Mouse (Mus musculus): ENCODE data around the gene Ap1g2. TPM values are rescaled to one million over a fixed set of nuclear protein-coding genes. Genes with fewer than 3 reads are reported as not detected.

Ap1g2 gene
- 1.7 and 2.4 TPM in 2 replicates for polyA plus RNA-seq (2012)

- peaks cover 32% of the 10 kb centered on the region for H3K27me3 ChIP-seq (ENCODE audit: control insufficient read depth)
- no peaks in the 10 kb centered on the region for H3K9me3 ChIP-seq (ENCODE audit: control insufficient read depth, low read length)
- no peak for TF ChIP-seq GATA1 (IDR thresholded peaks at IDR 0.05; ENCODE audit: low read length)
- TF ChIP-seq TAL1 (IDR thresholded peaks at IDR 0.05; ENCODE audit: low read length) = no peak
- H3K4me1 ChIP-seq (ENCODE audit: control insufficient read depth) = peaks cover 33% of the 10 kb centered on the region
- peak within 1 kb of the TSS; percentile 76 for H3K4me3 ChIP-seq (replicated peaks)
- peaks cover 32% of the 10 kb centered on the region for H3K36me3 ChIP-seq (ENCODE audit: control insufficient read depth)
Measured at GRCm38 (mm10) chr14:55105836-55106809, at the start of gene Ap1g2. Gene Ap1g2 (minus strand): TSS chr14:55106593.

GRCm38 (mm10) chr14:55152951-55153481, 46.6 kb upstream of the Ap1g2 start:
- no peak overlapping the region for H3K4me3 ChIP-seq (replicated peaks)
- no peak for TF ChIP-seq TAL1 (IDR thresholded peaks at IDR 0.05; ENCODE audit: low read length)
- no peaks in the 10 kb centered on the region for H3K27me3 ChIP-seq (ENCODE audit: control insufficient read depth)

GRCm38 (mm10) chr14:55152174-55152573, 45.8 kb upstream of the Ap1g2 start:
- Histone ChIP-seq H3K4me1 (ENCODE audit: control insufficient read depth) (peaks cover under 1% of the 10 kb centered on the region), H3K9me3 (ENCODE audit: control insufficient read depth, low read length) (no peaks in the 10 kb centered on the region), H3K36me3 (ENCODE audit: control insufficient read depth) (no peaks in the 10 kb centered on the region), H3K4me3 (replicated peaks) (no peak overlapping the region), H3K27me3 (ENCODE audit: control insufficient read depth) (no peaks in the 10 kb centered on the region)
- TF ChIP-seq GATA1 (IDR thresholded peaks at IDR 0.05; ENCODE audit: low read length) = no peak
- no peak for TF ChIP-seq TAL1 (IDR thresholded peaks at IDR 0.05; ENCODE audit: low read length)

More at GRCm38 (mm10) chr14:55152951-55153481, 46.6 kb upstream of the Ap1g2 start:
- no peaks in the 10 kb centered on the region for H3K36me3 ChIP-seq (ENCODE audit: control insufficient read depth)
- H3K9me3 ChIP-seq (ENCODE audit: control insufficient read depth, low read length) = no peaks in the 10 kb centered on the region
- no peaks in the 10 kb centered on the region for H3K4me1 ChIP-seq (ENCODE audit: control insufficient read depth)

- H3K4me3 ChIP-seq (replicated peaks) = no peak overlapping the region
- TF ChIP-seq TAL1 (IDR thresholded peaks at IDR 0.05; ENCODE audit: low read length) (no peak), GATA1 (IDR thresholded peaks at IDR 0.05; ENCODE audit: low read length) (no peak)
Measured at GRCm38 (mm10) chr14:55150985-55151384, 44.6 kb upstream of the Ap1g2 start.

GRCm38 (mm10) chr14:55149041-55149440, 42.6 kb upstream of the Ap1g2 start:
- Histone ChIP-seq H3K4me3 (replicated peaks) (no peak overlapping the region), H3K27me3 (ENCODE audit: control insufficient read depth) (no peaks in the 10 kb centered on the region), H3K9me3 (ENCODE audit: control insufficient read depth, low read length) (no peaks in the 10 kb centered on the region), H3K4me1 (ENCODE audit: control insufficient read depth) (peaks cover 6% of the 10 kb centered on the region), H3K36me3 (ENCODE audit: control insufficient read depth) (no peaks in the 10 kb centered on the region)
- TF ChIP-seq TAL1 (IDR thresholded peaks at IDR 0.05; ENCODE audit: low read length) (no peak), GATA1 (IDR thresholded peaks at IDR 0.05; ENCODE audit: low read length) (no peak)

More at GRCm38 (mm10) chr14:55150985-55151384, 44.6 kb upstream of the Ap1g2 start:
- H3K9me3 ChIP-seq (ENCODE audit: control insufficient read depth, low read length) = no peaks in the 10 kb centered on the region
- H3K36me3 ChIP-seq (ENCODE audit: control insufficient read depth) = no peaks in the 10 kb centered on the region
- no peaks in the 10 kb centered on the region for H3K27me3 ChIP-seq (ENCODE audit: control insufficient read depth)
- peaks cover 3% of the 10 kb centered on the region for H3K4me1 ChIP-seq (ENCODE audit: control insufficient read depth)

- peaks cover 8% of the 10 kb centered on the region for H3K4me1 ChIP-seq (ENCODE audit: control insufficient read depth)
- no peaks in the 10 kb centered on the region for H3K9me3 ChIP-seq (ENCODE audit: control insufficient read depth, low read length)
- TF ChIP-seq TAL1 (IDR thresholded peaks at IDR 0.05; ENCODE audit: low read length) = no peak
- TF ChIP-seq GATA1 (IDR thresholded peaks at IDR 0.05; ENCODE audit: low read length) = no peak
- no peaks in the 10 kb centered on the region for H3K36me3 ChIP-seq (ENCODE audit: control insufficient read depth)
- H3K27me3 ChIP-seq (ENCODE audit: control insufficient read depth) = no peaks in the 10 kb centered on the region
- no peak overlapping the region for H3K4me3 ChIP-seq (replicated peaks)
Measured at GRCm38 (mm10) chr14:55148363-55148915, 42.0 kb upstream of the Ap1g2 start.

- H3K27me3 ChIP-seq (ENCODE audit: control insufficient read depth) = no peaks in the 10 kb centered on the region
- no peak overlapping the region for H3K4me3 ChIP-seq (replicated peaks)
- TF ChIP-seq GATA1 (IDR thresholded peaks at IDR 0.05; ENCODE audit: low read length) (no peak), TAL1 (IDR thresholded peaks at IDR 0.05; ENCODE audit: low read length) (no peak)
- H3K36me3 ChIP-seq (ENCODE audit: control insufficient read depth) = no peaks in the 10 kb centered on the region
- no peaks in the 10 kb centered on the region for H3K9me3 ChIP-seq (ENCODE audit: control insufficient read depth, low read length)
- peaks cover 8% of the 10 kb centered on the region for H3K4me1 ChIP-seq (ENCODE audit: control insufficient read depth)
Measured at GRCm38 (mm10) chr14:55146829-55147401, 40.5 kb upstream of the Ap1g2 start.

GRCm38 (mm10) chr14:55146324-55146723, 39.9 kb upstream of the Ap1g2 start:
- TF ChIP-seq TAL1 (IDR thresholded peaks at IDR 0.05; ENCODE audit: low read length) (no peak), GATA1 (IDR thresholded peaks at IDR 0.05; ENCODE audit: low read length) (no peak)
- Histone ChIP-seq H3K4me1 (ENCODE audit: control insufficient read depth) (peaks cover 8% of the 10 kb centered on the region), H3K36me3 (ENCODE audit: control insufficient read depth) (no peaks in the 10 kb centered on the region), H3K4me3 (replicated peaks) (no peak overlapping the region), H3K27me3 (ENCODE audit: control insufficient read depth) (no peaks in the 10 kb centered on the region), H3K9me3 (ENCODE audit: control insufficient read depth, low read length) (no peaks in the 10 kb centered on the region)

GRCm38 (mm10) chr14:55139313-55139712, 32.9 kb upstream of the Ap1g2 start:
- Histone ChIP-seq H3K27me3 (ENCODE audit: control insufficient read depth) (peaks cover 2% of the 10 kb centered on the region; the same call in 1 of the 2 replicates), H3K4me3 (replicated peaks) (no peak overlapping the region), H3K36me3 (ENCODE audit: control insufficient read depth) (no peaks in the 10 kb centered on the region), H3K4me1 (ENCODE audit: control insufficient read depth) (peaks cover 5% of the 10 kb centered on the region), H3K9me3 (ENCODE audit: control insufficient read depth, low read length) (no peaks in the 10 kb centered on the region)
- TF ChIP-seq TAL1 (IDR thresholded peaks at IDR 0.05; ENCODE audit: low read length) (no peak), GATA1 (IDR thresholded peaks at IDR 0.05; ENCODE audit: low read length) (no peak)

Data from erythroblast, embryonic 14.5 days (primary cell).